Mouse (Mus musculus) liver, embryonic 15.5 days (tissue): Measurements from ENCODE around the gene Rerg. TPM values are rescaled to one million over a fixed set of nuclear protein-coding genes. Genes with fewer than 3 reads are reported as not detected.

Source experiments
- ATAC-seq: fragments of 200-750 bp; cut with Nextera tagmentation; 2 replicates; pipeline ENCODE4 v1.8.0; 2017; ENCODE audit warnings: moderate number of reproducible peaks, mild to moderate bottlenecking, moderate library complexity; ENCODE audit not compliant: insufficient read depth
- H3K27ac ChIP-seq: fragments of 300-500 bp; sonication (generic); replicated peaks from 2 replicates; pipeline ENCODE4 v1.5.1; 2015; ENCODE audit warnings: mild to moderate bottlenecking, inconsistent platforms
- H3K27me3 ChIP-seq: fragments of 300-500 bp; sonication (generic); 2 replicates; pipeline ENCODE4 v1.6.1; 2015; ENCODE audit warnings: mild to moderate bottlenecking, inconsistent platforms
- H3K36me3 ChIP-seq: fragments of 300-500 bp; sonication (generic); replicated peaks from 2 replicates; pipeline ENCODE4 v1.6.1; 2015; ENCODE audit warnings: moderate library complexity, mild to moderate bottlenecking, inconsistent platforms
- H3K4me1 ChIP-seq: fragments of 300-500 bp; sonication (generic); replicated peaks from 2 replicates; pipeline ENCODE4 v1.6.1; 2015; ENCODE audit warnings: inconsistent platforms
- H3K4me2 ChIP-seq: fragments of 300-500 bp; sonication (generic); 2 replicates; pipeline ENCODE4 v1.6.1; 2015; ENCODE audit warnings: moderate library complexity, mild to moderate bottlenecking, inconsistent platforms
- H3K4me3 ChIP-seq: fragments of 300-500 bp; sonication (generic); replicated peaks from 2 replicates; pipeline ENCODE4 v1.5.1; 2015; ENCODE audit warnings: mild to moderate bottlenecking, inconsistent platforms
- H3K9ac ChIP-seq: fragments of 300-500 bp; sonication (generic); 2 replicates; pipeline ENCODE4 v1.6.1; 2015; ENCODE audit warnings: moderate library complexity, mild to moderate bottlenecking, inconsistent platforms
- H3K9me3 ChIP-seq: fragments of 300-500 bp; sonication (generic); replicated peaks from 2 replicates; pipeline ENCODE4 v1.6.1; 2016; ENCODE audit warnings: inconsistent platforms
- WGBS: fragments of 180-500 bp; shearing (Covaris S2); methylation state at CpG from one replicate; pipeline ENCODE4 v1.1.7; 2015; ENCODE audit warnings: mixed read lengths; ENCODE audit not compliant: insufficient replicate concordance; 5-methylcytosine and 5-hydroxymethylcytosine counted together
- polyA plus RNA-seq: library from polyadenylated mRNA; unstranded; fragments of >200 nt; fragmentation: Nextera tagmentation; extraction: Ambion mirVana; gene quantifications from 2 replicates; pipeline ENCODE4 v1.2.1, GENCODE M21; 2015

Rerg gene
- polyA plus RNA-seq, 1 experiment from 2014 or later, result 2.7 TPM

GRCm38 (mm10) chr6:137144526-137144840 is 25.8 kb downstream of the Rerg start:
- no peak overlapping the region for H3K4me3 ChIP-seq
- ATAC-seq, result no peak
- no peak overlapping the region for H3K4me2 ChIP-seq
- no peaks in the 10 kb centered on the region for H3K9me3 ChIP-seq
- H3K27me3 ChIP-seq, result no peaks in the 10 kb centered on the region
- 55% methylated on average over 10 of the region's 10 CpGs for WGBS
- H3K9ac ChIP-seq, result no peak overlapping the region
- H3K27ac ChIP-seq, result 0 out of 2 replicates have a peak overlapping the region, but pooled peaks have one; percentile 29
- no peaks in the 10 kb centered on the region for H3K4me1 ChIP-seq
- no peaks in the 10 kb centered on the region for H3K36me3 ChIP-seq

GRCm38 (mm10) chr6:137143818-137144525 is 26.3 kb downstream of the Rerg start:
- Histone ChIP-seq H3K4me2 (no peak overlapping the region), H3K36me3 (no peaks in the 10 kb centered on the region), H3K9ac (no peak overlapping the region), H3K27me3 (no peaks in the 10 kb centered on the region), H3K27ac (0 out of 2 replicates have a peak overlapping the region, but pooled peaks have one; percentile 29), H3K4me1 (no peaks in the 10 kb centered on the region), H3K4me3 (no peak overlapping the region), H3K9me3 (no peaks in the 10 kb centered on the region)
- 45% methylated on average over 7 of the region's 7 CpGs for WGBS
- ATAC-seq, result no peak

GRCm38 (mm10) chr6:137142796-137143195 is 27.5 kb downstream of the Rerg start:
- peak overlapping the region; percentile 35 for H3K4me2 ChIP-seq
- H3K27ac ChIP-seq, result no peak overlapping the region
- no peaks in the 10 kb centered on the region for H3K27me3 ChIP-seq
- H3K4me1 ChIP-seq, result no peaks in the 10 kb centered on the region
- H3K36me3 ChIP-seq, result no peaks in the 10 kb centered on the region
- H3K9me3 ChIP-seq, result no peaks in the 10 kb centered on the region
- H3K9ac ChIP-seq, result no peak overlapping the region
- 3% methylated on average over 11 of the region's 11 CpGs for WGBS
- H3K4me3 ChIP-seq, result no peak overlapping the region
- ATAC-seq, result no peak

GRCm38 (mm10) chr6:137141247-137141820 is 29.0 kb downstream of the Rerg start:
- Histone ChIP-seq H3K27me3 (no peaks in the 10 kb centered on the region), H3K4me3 (no peak overlapping the region), H3K36me3 (no peaks in the 10 kb centered on the region), H3K9ac (no peak overlapping the region), H3K27ac (no peak overlapping the region), H3K4me2 (no peak overlapping the region), H3K4me1 (no peaks in the 10 kb centered on the region), H3K9me3 (no peaks in the 10 kb centered on the region)
- WGBS, result 32% methylated on average over 5 of the region's 5 CpGs
- no peak for ATAC-seq

GRCm38 (mm10) chr6:137138822-137139221 is 31.5 kb downstream of the Rerg start:
- H3K9me3 ChIP-seq, result no peaks in the 10 kb centered on the region

GRCm38 (mm10) chr6:137138391-137138790 is 31.9 kb downstream of the Rerg start:
- Histone ChIP-seq H3K27ac (no peak overlapping the region), H3K4me2 (no peak overlapping the region), H3K27me3 (no peaks in the 10 kb centered on the region), H3K9me3 (no peaks in the 10 kb centered on the region), H3K36me3 (no peaks in the 10 kb centered on the region), H3K4me3 (no peak overlapping the region), H3K9ac (no peak overlapping the region), H3K4me1 (no peaks in the 10 kb centered on the region)
- ATAC-seq, result no peak
- WGBS, result 28% methylated on average over 3 of the region's 3 CpGs

More at GRCm38 (mm10) chr6:137138822-137139221, 31.5 kb downstream of the Rerg start:
- H3K27ac ChIP-seq, result no peak overlapping the region
- no peak for ATAC-seq
- no peak overlapping the region for H3K9ac ChIP-seq
- no peaks in the 10 kb centered on the region for H3K36me3 ChIP-seq
- no peaks in the 10 kb centered on the region for H3K4me1 ChIP-seq
- no peak overlapping the region for H3K4me2 ChIP-seq
- WGBS, result 56% methylated on average over 8 of the region's 8 CpGs
- H3K27me3 ChIP-seq, result no peaks in the 10 kb centered on the region
- no peak overlapping the region for H3K4me3 ChIP-seq

- Histone ChIP-seq H3K4me3 (no peak overlapping the region), H3K9me3 (no peaks in the 10 kb centered on the region), H3K27me3 (no peaks in the 10 kb centered on the region), H3K36me3 (no peaks in the 10 kb centered on the region), H3K9ac (no peak overlapping the region), H3K4me1 (no peaks in the 10 kb centered on the region), H3K4me2 (no peak overlapping the region), H3K27ac (no peak overlapping the region)
- 57% methylated on average over 4 of the region's 4 CpGs for WGBS
- ATAC-seq, result no peak
These were observed 33.9 kb downstream of the Rerg start for GRCm38 (mm10) chr6:137136401-137136800.

- H3K9ac ChIP-seq, result no peak overlapping the region
- H3K27ac ChIP-seq, result no peak overlapping the region
- H3K9me3 ChIP-seq, result no peaks in the 10 kb centered on the region
- no peaks in the 10 kb centered on the region for H3K36me3 ChIP-seq
- WGBS, result 62% methylated on average over 20 of the region's 20 CpGs
- no peaks in the 10 kb centered on the region for H3K4me1 ChIP-seq
- ATAC-seq, result no peak
- no peak overlapping the region for H3K4me2 ChIP-seq
- H3K4me3 ChIP-seq, result no peak overlapping the region
- no peaks in the 10 kb centered on the region for H3K27me3 ChIP-seq
These were observed 34.5 kb downstream of the Rerg start for GRCm38 (mm10) chr6:137135506-137136391.

- no peak overlapping the region for H3K27ac ChIP-seq
- H3K4me3 ChIP-seq, result no peak overlapping the region
- no peaks in the 10 kb centered on the region for H3K4me1 ChIP-seq
- no peaks in the 10 kb centered on the region for H3K36me3 ChIP-seq
- no peak overlapping the region for H3K9ac ChIP-seq
- H3K27me3 ChIP-seq, result no peaks in the 10 kb centered on the region
- no peaks in the 10 kb centered on the region for H3K9me3 ChIP-seq
- no peak overlapping the region for H3K4me2 ChIP-seq
- no peak for ATAC-seq
- WGBS, result 50% methylated on average over 1 of the region's 1 CpGs
These were observed 38.5 kb downstream of the Rerg start for GRCm38 (mm10) chr6:137131794-137132193.

- Histone ChIP-seq H3K9me3 (no peaks in the 10 kb centered on the region), H3K4me1 (no peaks in the 10 kb centered on the region), H3K27me3 (no peaks in the 10 kb centered on the region), H3K4me2 (no peak overlapping the region), H3K4me3 (no peak overlapping the region), H3K9ac (no peak overlapping the region), H3K27ac (no peak overlapping the region), H3K36me3 (no peaks in the 10 kb centered on the region)
- 48% methylated on average over 6 of the region's 6 CpGs for WGBS
- no peak for ATAC-seq
These were observed 38.9 kb downstream of the Rerg start for GRCm38 (mm10) chr6:137131349-137131748.

- no peak overlapping the region for H3K9ac ChIP-seq
- no peaks in the 10 kb centered on the region for H3K4me1 ChIP-seq
- no peak overlapping the region for H3K27ac ChIP-seq
- H3K9me3 ChIP-seq, result no peaks in the 10 kb centered on the region
- no peaks in the 10 kb centered on the region for H3K27me3 ChIP-seq
- 54% methylated on average over 5 of the region's 5 CpGs for WGBS
- no peaks in the 10 kb centered on the region for H3K36me3 ChIP-seq
- no peak for ATAC-seq
- no peak overlapping the region for H3K4me3 ChIP-seq
- H3K4me2 ChIP-seq, result no peak overlapping the region
These were observed 43.4 kb downstream of the Rerg start for GRCm38 (mm10) chr6:137126861-137127260.
